Mouse (Mus musculus): ENCODE data around the gene Tmem140. TPM values are rescaled to one million over a fixed set of nuclear protein-coding genes. Genes with fewer than 3 reads are reported as not detected.

Gene Tmem140
- total and polyA plus RNA-seq, 3 experiments: 2.5 to 4.0 TPM; not detected in 1

DNA sequence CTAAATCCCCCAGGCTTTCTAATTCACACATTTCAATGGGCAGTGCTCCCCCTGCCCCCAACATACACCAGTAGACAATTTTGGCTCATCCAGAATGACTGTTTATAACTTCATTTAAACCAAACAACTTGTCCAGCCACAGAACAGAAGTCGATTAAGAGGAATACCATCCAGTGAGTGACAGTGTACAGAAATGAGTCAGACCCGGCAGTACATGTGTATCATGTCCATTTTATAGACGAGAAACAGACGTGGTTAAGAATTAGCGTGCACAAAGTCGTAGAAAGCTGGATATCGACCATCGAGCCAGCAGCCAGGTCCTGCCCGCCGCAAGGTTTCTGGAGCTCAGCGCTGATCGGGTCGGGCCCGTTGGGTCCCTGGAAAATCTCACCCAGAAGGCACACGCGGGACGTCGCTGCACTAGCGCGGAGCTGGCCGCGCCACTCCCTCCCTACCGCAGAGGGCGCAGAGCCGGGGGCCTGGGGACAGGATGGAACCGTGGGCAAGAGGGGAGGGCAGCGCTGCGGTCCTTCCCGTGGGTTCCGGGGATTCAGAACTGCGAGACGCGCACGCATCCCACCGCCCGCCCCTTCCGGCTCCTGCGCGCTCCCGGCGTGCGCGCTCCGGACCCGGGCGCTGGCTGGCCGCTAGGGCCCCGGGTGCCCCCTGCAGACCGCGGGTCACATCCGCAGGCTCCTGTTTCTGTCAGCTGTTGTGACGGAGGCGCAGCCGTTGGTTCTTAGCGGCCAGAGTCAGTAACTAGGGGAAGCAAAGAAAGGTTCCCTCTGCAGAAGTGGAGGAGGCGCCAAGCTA is 14.8 kb downstream of the Tmem140 start, which contains the start of gene Cyren:
Gene Cyren (minus strand): TSS at position 552 of the 813 bp plus-strand sequence.
- H3K4me3 ChIP-seq (ENCODE audit: control insufficient read depth in 1 of 2, insufficient read depth in 1 of 2, low read depth in 2 of 2, low read length in 2 of 2): peak within 1 kb of the TSS; percentile 70 to 80
- H3K9ac ChIP-seq (ENCODE audit: control insufficient read depth, low read depth, low read length, poor library complexity, severe bottlenecking): peak within 1 kb of the TSS; percentile 92
- H3K4me1 ChIP-seq (ENCODE audit: control insufficient read depth in 1 of 2, insufficient read depth in 2 of 2, low read length in 2 of 2): peaks cover 5 to 35% of the 10 kb centered on the region in 2 experiments; a peak in 3 of 4 replicates
- H3K79me2 ChIP-seq (ENCODE audit: control insufficient read depth, insufficient read depth, low read length, poor library complexity): peaks cover 13% of the 10 kb centered on the region
- no peaks in the 10 kb centered on the region for H3K9me3 ChIP-seq (replicated peaks; ENCODE audit: insufficient read depth, low read length)
- H3K27me3 ChIP-seq (ENCODE audit: control insufficient read depth in 1 of 2, insufficient read depth in 2 of 2, low read length in 2 of 2): no peaks in the 10 kb centered on the region
- peaks cover 0 to 15% of the 10 kb centered on the region in 2 experiments; a peak in 2 of 4 replicates for H3K36me3 ChIP-seq (ENCODE audit: control insufficient read depth in 1 of 2, insufficient read depth in 2 of 2, low read length in 2 of 2)
- peak; percentile 94 for DNase-seq (ENCODE audit: low read depth, low spot score)
- TF ChIP-seq UBTF (IDR thresholded peaks at IDR 0.05; ENCODE audit: borderline replicate concordance, insufficient read depth, low read depth, low read length) (peak; percentile 72; the same call in 1 of the 2 replicates), POLR2A (IDR thresholded peaks at IDR 0.05; ENCODE audit: control insufficient read depth in 1 of 2, insufficient read depth in 1 of 2, low read depth in 1 of 2, low read length in 2 of 2, poor library complexity in 1 of 2) (peak; percentile 82 to 86), MAX (IDR thresholded peaks at IDR 0.05; ENCODE audit: low read length) (peak; percentile 28), E2F4 (IDR thresholded peaks at IDR 0.05; ENCODE audit: borderline replicate concordance, low read depth, low read length) (no peak), NRF1 (IDR thresholded peaks at IDR 0.05; ENCODE audit: insufficient read depth, low read depth, low read length, poor library complexity, severe bottlenecking) (peak; percentile 75), CTCF (IDR thresholded peaks at IDR 0.05 in 2 of 3, conservative IDR thresholded peaks at IDR 0.05 in 1 of 3; ENCODE audit: control insufficient read depth in 1 of 3, insufficient read depth in 1 of 3, low read depth in 2 of 3, low read length in 3 of 3, poor library complexity in 1 of 3, severe bottlenecking in 1 of 3) (peak; percentile 30 to 72 (median 68); a peak in 5 of 6 replicates), USF2 (IDR thresholded peaks at IDR 0.05; ENCODE audit: borderline replicate concordance in 1 of 2, insufficient read depth in 1 of 2, low read depth in 1 of 2, low read length in 2 of 2) (no peak), POLR2AphosphoS5 (IDR thresholded peaks at IDR 0.05; ENCODE audit: borderline replicate concordance, low read depth, low read length) (0 out of 2 replicates have a peak, but pooled peaks have one; percentile 50), ZMIZ1 (IDR thresholded peaks at IDR 0.05; ENCODE audit: low read depth, low read length) (no peak), ETS1 (IDR thresholded peaks at IDR 0.05; ENCODE audit: low read depth, low read length) (peak; percentile 95), SMC3 (IDR thresholded peaks at IDR 0.05; ENCODE audit: low read depth, low read length) (peak; percentile 54), MAZ (IDR thresholded peaks at IDR 0.05; ENCODE audit: low read depth, low read length) (peak; percentile 73; the same call in 1 of the 2 replicates), POLR2AphosphoS2 (IDR thresholded peaks at IDR 0.05; ENCODE audit: low read length) (peak; percentile 81), USF1 (IDR thresholded peaks at IDR 0.05; ENCODE audit: low read depth, low read length) (peak; percentile 63), RAD21 (IDR thresholded peaks at IDR 0.05; ENCODE audit: low read depth, low read length) (peak; percentile 46), EP300 (IDR thresholded peaks at IDR 0.05; ENCODE audit: low read depth in 1 of 2, low read length in 2 of 2) (peak in 1 of 2 experiments; percentile 47; a peak in 1 of 4 replicates), TBP (IDR thresholded peaks at IDR 0.05; ENCODE audit: low read depth, low read length) (peak; percentile 42; the same call in 1 of the 2 replicates), NELFE (IDR thresholded peaks at IDR 0.05; ENCODE audit: low read depth, low read length) (peak; percentile 84), HCFC1 (IDR thresholded peaks at IDR 0.05; ENCODE audit: low read depth, low read length) (peak; percentile 73), ELF1 (IDR thresholded peaks at IDR 0.05; ENCODE audit: low read depth, low read length) (peak; percentile 78), SIN3A (IDR thresholded peaks at IDR 0.05; ENCODE audit: low read length) (peak; percentile 83), JUND (IDR thresholded peaks at IDR 0.05; ENCODE audit: low read depth, low read length) (no peak), TCF12 (IDR thresholded peaks at IDR 0.05; ENCODE audit: low read depth, low read length) (peak; percentile 66; the same call in 1 of the 2 replicates), CHD1 (IDR thresholded peaks at IDR 0.05; ENCODE audit: low read depth, low read length) (no peak; the same call in 1 of the 2 replicates), MYB (IDR thresholded peaks at IDR 0.05; ENCODE audit: low read depth, low read length) (peak; percentile 78)
- peak within 1 kb of the TSS; percentile 98 for H3K27ac ChIP-seq (ENCODE audit: control insufficient read depth, low read depth, low read length)

Measured in MEL (cell line).